Mouse (Mus musculus) ES-Bruce4 (cell line): Measurements from ENCODE around the gene Lce1j. TPM values are rescaled to one million over a fixed set of nuclear protein-coding genes. Genes with fewer than 3 reads are reported as not detected.
"Not testable (repeated sequence)": the region's sequence is repeated elsewhere in the genome, so short reads cannot be mapped to it uniquely, and the experiment has no call there.

Experiments
- H3K27ac ChIP-seq: 2 replicates; pipeline ENCODE4 v1.5.1; 2012; ENCODE audit warnings: low read length, inconsistent platforms; ENCODE audit not compliant: insufficient read depth
- H3K27me3 ChIP-seq: 2 replicates; pipeline ENCODE4 v1.6.1; 2012; ENCODE audit warnings: mild to moderate bottlenecking, low read length, inconsistent platforms; ENCODE audit not compliant: control insufficient read depth, poor library complexity, insufficient read depth, severe bottlenecking
- H3K36me3 ChIP-seq: 2 replicates; pipeline ENCODE4 v1.6.1; 2012; ENCODE audit warnings: inconsistent platforms, mild to moderate bottlenecking, low read length, moderate library complexity; ENCODE audit not compliant: control insufficient read depth, poor library complexity, insufficient read depth, severe bottlenecking
- H3K4me1 ChIP-seq: one replicate; pipeline ENCODE4 v1.8.1; 2011; ENCODE audit warnings: low read length; ENCODE audit not compliant: control insufficient read depth, insufficient read depth
- H3K4me3 ChIP-seq: 2 replicates; pipeline ENCODE4 v1.5.1; 2011; ENCODE audit warnings: low read depth, mild to moderate bottlenecking, low read length
- H3K9ac ChIP-seq: 2 replicates; pipeline ENCODE4 v1.6.1; 2012; ENCODE audit warnings: low read depth, mild to moderate bottlenecking, inconsistent platforms; ENCODE audit not compliant: poor library complexity, severe bottlenecking
- H3K9me3 ChIP-seq: replicated peaks from 2 replicates; pipeline ENCODE4 v1.6.1; 2012; ENCODE audit warnings: mild to moderate bottlenecking, low read length, inconsistent platforms; ENCODE audit not compliant: control insufficient read depth, poor library complexity, insufficient read depth, severe bottlenecking
- CTCF ChIP-seq: IDR thresholded peaks from one replicate; pipeline ENCODE4 v1.8.1; 2011; ENCODE audit warnings: low read depth, low read length
- EP300 ChIP-seq: IDR thresholded peaks from 2 replicates; pipeline ENCODE4 v1.6.1; 2011; ENCODE audit warnings: low read depth, low read length; ENCODE audit not compliant: insufficient read depth
- POLR2A ChIP-seq: IDR thresholded peaks from one replicate; pipeline ENCODE4 v1.8.1; 2011; ENCODE audit warnings: low read length; ENCODE audit not compliant: insufficient read depth
- polyA plus RNA-seq: library from polyadenylated mRNA; stranded (reverse); fragments of >200 nt; gene quantifications from 2 replicates; pipeline ENCODE4 v1.2.4, GENCODE M21; 2011; ENCODE audit warnings: low read depth; ENCODE audit not compliant: missing spikeins, insufficient read depth, insufficient read length

The Lce1j gene
- not detected in 2 replicates for polyA plus RNA-seq

GRCm38 (mm10) chr3:92790414-92790813 is at the start of gene Lce1j:
Gene Lce1j, minus strand, starts transcription at chr3:92790514.
- H3K9ac ChIP-seq, result no peak within 1 kb of the TSS
- H3K9me3 ChIP-seq, result no peaks in the 10 kb centered on the region
- H3K36me3 ChIP-seq, result no peaks in the 10 kb centered on the region
- H3K4me1 ChIP-seq, result no peaks in the 10 kb centered on the region
- TF ChIP-seq EP300 (no peak), CTCF (no peak), POLR2A (no peak)
- H3K4me3 ChIP-seq, result no peak within 1 kb of the TSS
- no peaks in the 10 kb centered on the region for H3K27me3 ChIP-seq
- H3K27ac ChIP-seq, result no peak within 1 kb of the TSS

- no peaks in the 10 kb centered on the region for H3K36me3 ChIP-seq
- no peaks in the 10 kb centered on the region for H3K9me3 ChIP-seq
- no peaks in the 10 kb centered on the region; the same call in 1 of the 2 replicates for H3K27me3 ChIP-seq
- no peak within 1 kb of the TSS for H3K9ac ChIP-seq
- H3K4me1 ChIP-seq, result no peaks in the 10 kb centered on the region
- no peak within 1 kb of the TSS for H3K27ac ChIP-seq
- TF ChIP-seq POLR2A, result no peak
- TF ChIP-seq CTCF, result no peak
- no peak for TF ChIP-seq EP300
- H3K4me3 ChIP-seq, result no peak within 1 kb of the TSS
Observed at GRCm38 (mm10) chr3:92827108-92827507, 36.8 kb upstream of the Lce1j start, which contains the start of gene Kprp. Gene Kprp, minus strand, starts transcription at chr3:92827247.

GRCm38 (mm10) chr3:92825808-92826207 is 35.5 kb upstream of the Lce1j start:
- Histone ChIP-seq H3K27ac (no peak overlapping the region), H3K36me3 (no peaks in the 10 kb centered on the region), H3K4me1 (no peaks in the 10 kb centered on the region), H3K9me3 (no peaks in the 10 kb centered on the region), H3K9ac (no peak overlapping the region), H3K27me3 (no peaks in the 10 kb centered on the region; the same call in 1 of the 2 replicates), H3K4me3 (no peak overlapping the region)
- TF ChIP-seq CTCF (no peak), EP300 (no peak), POLR2A (no peak)

GRCm38 (mm10) chr3:92816036-92816435 is 25.7 kb upstream of the Lce1j start:
- H3K36me3 ChIP-seq, H3K27me3 ChIP-seq, H3K4me1 ChIP-seq, H3K4me3 ChIP-seq, H3K9ac ChIP-seq: not testable (repeated sequence)
- Histone ChIP-seq H3K27ac (peak overlapping the region; percentile 75; the same call in 1 of the 2 replicates), H3K9me3 (peaks cover 11% of the 10 kb centered on the region)

GRCm38 (mm10) chr3:92815581-92815980 is 25.3 kb upstream of the Lce1j start:
- Histone ChIP-seq H3K9ac (no peak overlapping the region), H3K27me3 (no peaks in the 10 kb centered on the region), H3K9me3 (peaks cover 11% of the 10 kb centered on the region), H3K4me3 (no peak overlapping the region), H3K4me1 (no peaks in the 10 kb centered on the region), H3K27ac (peak overlapping the region; percentile 85), H3K36me3 (no peaks in the 10 kb centered on the region)
- no peak for TF ChIP-seq CTCF
- no peak for TF ChIP-seq POLR2A
- no peak for TF ChIP-seq EP300

GRCm38 (mm10) chr3:92807791-92808190 is 17.5 kb upstream of the Lce1j start, which contains the start of gene Lce1k:
Gene Lce1k, minus strand, starts transcription at chr3:92807891.
- H3K9ac ChIP-seq, result no peak within 1 kb of the TSS
- H3K4me1 ChIP-seq, result no peaks in the 10 kb centered on the region
- H3K4me3 ChIP-seq, result no peak within 1 kb of the TSS
- no peaks in the 10 kb centered on the region for H3K27me3 ChIP-seq
- no peaks in the 10 kb centered on the region for H3K9me3 ChIP-seq
- TF ChIP-seq EP300, result no peak
- no peak for TF ChIP-seq CTCF
- TF ChIP-seq POLR2A, result no peak
- H3K27ac ChIP-seq, result no peak within 1 kb of the TSS
- no peaks in the 10 kb centered on the region for H3K36me3 ChIP-seq
